Mouse (Mus musculus): ENCODE data around the gene Hhipl1.
A peak's percentile ranks its signal among the peaks of the same experiment; 100 is the strongest.

The Hhipl1 gene

GRCm38 (mm10) chr12:108311741-108312290, 5.7 kb downstream of the Hhipl1 start:
- no peak for DNase-seq (ENCODE audit: low read depth, low spot score)

GRCm38 (mm10) chr12:108312432-108312851, 6.4 kb downstream of the Hhipl1 start:
- DNase-seq (ENCODE audit: low read depth, low spot score): no peak

DNA sequence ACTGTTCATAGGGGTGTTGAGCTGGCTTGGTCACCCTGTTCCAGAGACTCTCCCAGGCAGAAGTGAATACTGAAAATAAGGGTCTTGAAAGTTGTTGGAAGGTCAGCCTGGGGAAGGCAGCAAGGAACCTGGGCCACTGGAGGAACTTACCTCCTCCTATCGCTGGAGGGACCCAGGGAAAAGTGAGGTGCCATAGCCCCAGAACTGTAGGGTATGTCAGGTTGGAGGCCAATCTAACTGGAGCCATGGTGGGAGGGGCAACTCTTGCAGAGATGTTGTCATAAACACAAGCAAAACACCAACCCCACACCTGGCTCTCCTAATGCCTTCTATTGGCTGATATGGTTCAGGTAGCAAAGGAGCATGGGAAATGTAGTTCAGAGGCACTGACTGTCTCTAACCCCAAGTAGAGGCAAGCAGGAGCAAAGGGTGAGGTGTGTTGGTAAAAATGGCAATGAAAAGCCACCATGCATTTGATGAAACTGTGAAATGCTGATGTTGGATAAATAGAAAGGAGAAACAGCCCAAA, 7.2 kb downstream of the Hhipl1 start:
- no peak for DNase-seq (ENCODE audit: low read depth, low spot score)

DNA sequence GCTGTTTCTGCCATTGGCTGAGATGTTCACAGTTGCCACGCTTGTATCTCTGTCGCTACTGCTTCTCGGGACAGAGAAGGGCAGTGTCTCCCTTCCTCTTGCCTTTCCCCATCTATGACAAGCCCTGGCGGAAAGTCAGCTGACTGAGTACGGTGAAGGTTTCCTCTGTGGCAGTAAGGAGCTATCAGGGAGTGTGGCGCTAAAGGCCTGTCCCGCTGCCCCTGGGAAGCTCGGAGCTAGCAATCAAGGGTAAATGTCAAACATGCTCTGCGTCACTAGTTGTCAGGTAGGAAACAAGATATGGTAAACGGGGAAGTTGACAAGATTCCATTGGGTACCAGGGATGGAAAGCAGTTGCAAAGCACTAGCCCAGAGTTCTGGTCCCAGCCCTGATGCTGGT, 9.7 kb downstream of the Hhipl1 start:
- no peak for DNase-seq (ENCODE audit: low read depth, low spot score)

DNA sequence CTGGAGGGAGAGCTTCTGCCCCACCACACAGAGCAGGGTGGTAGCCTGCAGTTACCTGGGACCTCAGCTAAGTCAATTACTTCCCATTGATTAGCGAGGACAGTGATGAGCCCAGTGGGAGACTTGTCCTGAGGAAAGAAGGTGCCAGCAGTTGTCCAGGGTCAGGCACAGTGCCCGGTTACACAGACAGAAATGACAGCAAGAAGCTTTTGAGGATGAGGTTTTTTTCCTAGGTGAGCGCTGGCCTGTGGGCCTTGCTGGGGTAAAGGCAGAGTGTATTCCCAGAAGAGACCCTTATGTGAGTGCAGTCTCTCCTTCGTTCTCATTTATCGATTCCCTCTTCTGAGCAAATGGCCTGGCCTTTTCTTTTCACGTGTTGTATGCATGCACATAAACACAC, 10.6 kb downstream of the Hhipl1 start:
- DNase-seq (ENCODE audit: low read depth, low spot score): no peak

DNA sequence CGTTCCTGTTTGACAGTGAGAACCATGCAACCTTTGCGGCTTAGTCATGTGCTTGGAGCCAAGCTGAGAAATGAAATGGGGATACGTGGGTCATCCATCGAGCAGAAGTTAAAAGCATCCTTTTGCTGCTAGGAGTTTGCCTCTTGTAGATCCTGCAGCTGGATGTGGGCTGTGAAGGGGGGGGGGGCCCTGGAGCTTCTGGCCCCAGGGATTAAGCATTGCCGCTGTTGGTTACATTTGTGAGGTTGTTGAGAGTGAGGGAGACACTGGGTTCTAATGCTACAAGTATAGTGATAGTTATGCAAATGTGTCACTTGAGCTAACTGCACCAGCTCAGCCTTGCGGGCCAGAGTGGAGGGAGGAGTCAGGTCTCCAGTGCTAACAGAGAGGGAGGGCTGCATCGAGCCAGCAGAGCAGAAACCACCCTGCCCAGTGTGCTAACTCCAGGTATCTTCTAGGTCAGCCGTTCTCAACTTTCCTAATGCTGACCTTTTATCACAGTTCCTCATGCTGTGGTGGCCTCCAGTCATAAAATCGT, 11.2 kb downstream of the Hhipl1 start:
- DNase-seq (ENCODE audit: low read depth, low spot score): no peak

- no peak for DNase-seq (ENCODE audit: low read depth, low spot score)
Measured at GRCm38 (mm10) chr12:108317826-108318430, 11.9 kb downstream of the Hhipl1 start.

GRCm38 (mm10) chr12:108318499-108318898, 12.4 kb downstream of the Hhipl1 start:
- no peak for DNase-seq (ENCODE audit: low read depth, low spot score)

GRCm38 (mm10) chr12:108320096-108320495, 14.0 kb downstream of the Hhipl1 start:
- no peak for DNase-seq (ENCODE audit: low read depth, low spot score)

- DNase-seq (ENCODE audit: low read depth, low spot score): no peak
Measured at GRCm38 (mm10) chr12:108326401-108326800, 20.3 kb downstream of the Hhipl1 start.

DNA sequence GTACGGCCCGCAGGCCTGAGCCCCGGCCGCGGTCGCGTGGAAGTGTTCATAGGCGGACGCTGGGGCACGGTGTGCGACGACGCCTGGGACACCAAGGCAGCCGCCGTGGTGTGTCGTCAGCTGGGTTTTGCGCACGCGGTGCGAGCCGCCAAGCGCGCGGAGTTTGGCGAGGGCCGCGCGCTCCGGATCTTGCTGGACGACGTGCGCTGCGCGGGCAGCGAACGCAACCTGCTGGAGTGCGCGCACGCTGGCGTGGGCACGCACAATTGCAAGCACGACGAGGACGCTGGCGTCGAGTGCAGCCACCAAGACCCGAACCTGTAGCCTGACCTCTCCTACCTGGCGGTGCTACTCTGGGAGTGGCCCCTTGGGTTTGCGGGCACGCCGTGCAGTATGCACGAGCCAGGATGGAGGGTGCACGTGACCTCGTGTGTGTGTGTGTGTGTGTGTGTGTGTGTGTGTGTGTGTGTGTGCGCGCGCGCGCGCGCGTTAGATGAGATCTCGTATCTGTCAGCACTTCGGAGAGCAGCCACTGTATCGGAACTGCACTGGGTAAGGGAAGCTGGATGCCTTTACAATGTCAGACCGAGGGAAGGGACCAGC, 21.9 kb downstream of the Hhipl1 start:
- peak; percentile 79 for DNase-seq (ENCODE audit: low read depth, low spot score)

- DNase-seq (ENCODE audit: low read depth, low spot score): no peak
Measured at GRCm38 (mm10) chr12:108333056-108333455, 27.0 kb downstream of the Hhipl1 start.

- no peak for DNase-seq (ENCODE audit: low read depth, low spot score)
Measured at GRCm38 (mm10) chr12:108333481-108333882, 27.4 kb downstream of the Hhipl1 start.

DNA sequence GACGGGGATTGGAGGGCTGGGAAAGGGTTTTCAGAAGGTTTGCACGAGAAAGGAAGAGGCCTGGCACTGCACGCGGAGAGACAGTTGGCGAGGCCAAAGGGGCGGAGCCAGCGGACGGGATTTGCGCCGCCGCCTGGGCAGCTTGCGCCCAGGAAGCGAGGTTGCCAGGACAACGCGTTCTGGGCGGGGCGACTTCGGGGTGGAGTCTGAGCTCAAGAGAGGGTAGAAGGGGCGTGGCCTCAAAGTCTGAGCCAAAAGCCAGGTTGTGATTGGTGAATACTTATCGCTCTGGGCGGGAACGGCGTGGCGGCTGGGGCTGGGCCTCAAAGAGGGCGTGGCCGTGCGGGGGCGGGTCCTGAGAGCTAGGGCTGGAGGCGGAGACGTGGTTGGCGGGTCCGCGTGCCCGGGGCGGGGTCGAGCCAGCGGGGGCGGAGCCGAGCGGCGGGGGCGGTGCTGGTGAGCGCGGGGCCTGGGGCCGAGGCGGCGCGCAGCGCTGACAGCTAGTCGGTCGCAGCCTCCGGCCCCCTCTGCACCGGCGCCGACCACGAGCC, 27.9 kb downstream of the Hhipl1 start, which contains the start of gene Cyp46a1:
Cyp46a1 (plus strand) TSS at position 487 of the 551 bp plus-strand sequence.
- peak; percentile 97 for DNase-seq (ENCODE audit: low read depth, low spot score)

- DNase-seq (ENCODE audit: low read depth, low spot score): no peak
Measured at GRCm38 (mm10) chr12:108334529-108334928, 28.5 kb downstream of the Hhipl1 start.

DNA sequence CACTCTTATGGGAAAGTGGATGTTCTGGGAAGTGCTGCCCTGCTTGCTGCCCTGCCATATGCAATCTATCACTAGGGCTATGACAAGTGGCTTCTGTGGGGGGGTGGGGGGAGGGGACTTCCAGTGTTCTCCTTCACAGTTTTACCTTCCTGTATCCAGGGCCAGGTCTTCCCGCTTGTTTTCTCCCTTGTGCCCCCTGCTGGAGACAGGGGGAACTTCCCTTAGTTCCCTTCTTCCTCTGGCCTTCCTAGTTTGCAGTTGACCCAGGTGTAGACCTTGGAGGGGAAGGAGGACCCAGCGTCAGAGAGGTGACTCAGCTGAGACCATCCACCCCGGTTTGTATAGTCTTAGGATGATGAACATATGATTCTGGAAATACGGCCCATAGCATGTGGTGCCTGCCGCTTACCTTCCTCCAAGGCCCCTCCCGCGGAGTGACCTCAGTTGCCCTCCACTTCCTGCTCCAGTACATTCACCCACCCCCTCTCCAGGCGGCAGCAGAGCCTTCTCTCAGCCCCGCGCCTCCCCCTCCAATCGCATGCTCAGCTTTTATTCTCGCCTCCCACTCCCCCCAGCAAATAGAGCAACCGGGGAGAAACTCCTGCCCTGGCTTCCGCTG, 32.6 kb downstream of the Hhipl1 start:
- DNase-seq (ENCODE audit: low read depth, low spot score): no peak

GRCm38 (mm10) chr12:108348151-108348550, 42.1 kb downstream of the Hhipl1 start:
- DNase-seq (ENCODE audit: low read depth, low spot score): no peak

- no peak for DNase-seq (ENCODE audit: low read depth, low spot score)
Measured at GRCm38 (mm10) chr12:108349026-108349425, 43.0 kb downstream of the Hhipl1 start.

GRCm38 (mm10) chr12:108350931-108351330, 44.9 kb downstream of the Hhipl1 start:
- DNase-seq (ENCODE audit: low read depth, low spot score): no peak

- DNase-seq (ENCODE audit: low read depth, low spot score): no peak
Measured at GRCm38 (mm10) chr12:108352371-108353136, 46.5 kb downstream of the Hhipl1 start.

DNA sequence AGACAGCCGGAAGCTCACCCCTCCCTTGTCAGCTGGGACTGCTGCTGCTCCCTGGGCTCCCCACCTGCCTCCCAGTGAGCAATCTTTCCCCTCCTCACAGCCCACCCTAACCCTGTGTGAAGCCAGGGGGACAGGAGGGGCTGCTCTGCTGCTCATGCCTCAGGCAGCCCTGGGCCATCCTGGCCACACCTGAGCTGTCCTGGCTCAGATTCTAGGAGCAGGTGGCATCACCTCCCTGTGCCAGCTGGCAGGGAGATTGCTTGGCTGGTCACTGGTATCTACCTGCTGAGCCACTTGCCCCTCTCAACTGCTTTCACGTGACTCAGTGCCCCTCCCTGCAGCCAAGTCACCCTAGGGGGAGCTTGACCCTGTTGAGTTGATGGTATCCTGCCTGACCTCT, 48.2 kb downstream of the Hhipl1 start:
- DNase-seq (ENCODE audit: low read depth, low spot score): no peak
